Mouse (Mus musculus): Measurements from ENCODE around the gene Nat8f4. TPM values are rescaled to one million over a fixed set of nuclear protein-coding genes. Genes with fewer than 3 reads are reported as not detected.
A peak's percentile ranks its signal among the peaks of the same experiment; 100 is the strongest.
"Not testable (repeated sequence)": the region's sequence is repeated elsewhere in the genome, so short reads cannot be mapped to it uniquely, and the experiment has no call there.

Gene Nat8f4
- total RNA-seq, 2 experiments from 2014 or later, result 0.97 to 1.1 TPM

- DNase-seq, result not testable (repeated sequence)
Measured at GRCm38 (mm10) chr6:85898596-85899475, 5.8 kb downstream of the Nat8f4 start.

- DNase-seq, result peak in 1 of 2 experiments; percentile 39
Measured at GRCm38 (mm10) chr6:85895061-85895648, 9.5 kb downstream of the Nat8f4 start.

DNA sequence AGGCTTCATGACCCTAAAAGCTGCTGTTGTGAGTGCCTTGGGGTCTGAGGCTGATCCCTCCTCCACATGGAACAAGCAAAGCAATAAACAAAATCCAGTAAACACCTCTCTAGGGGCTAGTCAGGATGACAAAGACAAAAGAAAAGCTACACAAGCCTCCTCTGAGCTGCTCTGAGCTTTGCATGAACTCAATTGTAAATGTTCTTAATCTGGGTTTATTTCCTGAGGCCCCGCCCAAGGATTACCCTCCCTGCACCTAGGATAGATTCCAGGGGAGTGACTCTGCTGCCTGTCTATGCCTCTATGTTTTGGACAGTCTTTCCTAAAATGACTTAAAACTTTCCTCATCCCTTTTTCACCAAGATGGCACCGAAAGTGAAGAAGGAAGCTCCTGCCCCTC lies 15.7 kb downstream of the Nat8f4 start:
- no peak for DNase-seq

- DNase-seq, result no peak
Measured at GRCm38 (mm10) chr6:85884311-85884710, 20.4 kb downstream of the Nat8f4 start.

GRCm38 (mm10) chr6:85883246-85883645 lies 21.4 kb downstream of the Nat8f4 start:
- not testable (repeated sequence) for DNase-seq

GRCm38 (mm10) chr6:85869006-85869405 lies 35.7 kb downstream of the Nat8f4 start, which contains the start of gene Nat8f2:
TSS of gene Nat8f2 (minus strand) at chr6:85869158.
- not testable (repeated sequence) for DNase-seq

- no peak for DNase-seq
Measured at GRCm38 (mm10) chr6:85867726-85868690, 36.7 kb downstream of the Nat8f4 start.

DNA sequence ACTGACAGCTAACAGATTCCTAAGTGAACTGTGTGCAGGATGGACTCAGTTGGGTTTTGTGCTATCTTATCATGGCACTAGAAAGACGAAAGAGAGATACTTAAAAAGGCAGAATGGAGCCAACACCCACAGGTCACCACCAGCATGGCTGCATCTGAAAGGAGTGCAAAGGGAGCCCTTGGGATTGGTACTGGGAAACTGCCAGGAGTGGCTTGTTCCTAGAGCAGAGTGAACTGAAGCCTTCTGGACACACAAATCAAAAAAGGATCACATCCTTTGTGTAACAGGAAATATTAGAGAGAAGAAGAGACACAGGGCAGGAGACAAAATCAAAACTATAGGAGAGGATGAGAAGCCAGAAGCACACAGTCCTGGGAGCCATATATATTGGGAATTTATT lies 37.7 kb downstream of the Nat8f4 start:
- not testable (repeated sequence) for DNase-seq

DNA sequence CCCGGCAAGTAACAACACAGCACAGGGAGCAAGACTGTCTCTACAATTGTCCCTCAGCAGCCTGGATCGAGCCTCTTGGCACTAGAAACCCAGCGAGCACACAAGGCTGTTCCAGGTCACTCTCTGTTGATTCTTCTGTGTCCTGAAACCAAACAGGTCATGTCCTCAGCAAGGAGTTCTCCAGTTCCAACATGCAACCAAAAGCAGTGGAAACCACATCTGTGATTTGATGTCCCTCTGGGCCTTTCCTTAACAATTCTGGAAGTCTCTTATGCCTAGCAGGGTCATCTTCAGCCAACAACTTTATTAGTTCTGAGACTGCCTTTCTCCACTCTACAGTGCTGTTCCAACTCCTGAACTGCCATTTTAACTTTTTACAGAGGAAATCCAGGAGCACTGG lies 38.5 kb downstream of the Nat8f4 start:
- DNase-seq, result peak in 1 of 2 experiments; percentile 15

DNA sequence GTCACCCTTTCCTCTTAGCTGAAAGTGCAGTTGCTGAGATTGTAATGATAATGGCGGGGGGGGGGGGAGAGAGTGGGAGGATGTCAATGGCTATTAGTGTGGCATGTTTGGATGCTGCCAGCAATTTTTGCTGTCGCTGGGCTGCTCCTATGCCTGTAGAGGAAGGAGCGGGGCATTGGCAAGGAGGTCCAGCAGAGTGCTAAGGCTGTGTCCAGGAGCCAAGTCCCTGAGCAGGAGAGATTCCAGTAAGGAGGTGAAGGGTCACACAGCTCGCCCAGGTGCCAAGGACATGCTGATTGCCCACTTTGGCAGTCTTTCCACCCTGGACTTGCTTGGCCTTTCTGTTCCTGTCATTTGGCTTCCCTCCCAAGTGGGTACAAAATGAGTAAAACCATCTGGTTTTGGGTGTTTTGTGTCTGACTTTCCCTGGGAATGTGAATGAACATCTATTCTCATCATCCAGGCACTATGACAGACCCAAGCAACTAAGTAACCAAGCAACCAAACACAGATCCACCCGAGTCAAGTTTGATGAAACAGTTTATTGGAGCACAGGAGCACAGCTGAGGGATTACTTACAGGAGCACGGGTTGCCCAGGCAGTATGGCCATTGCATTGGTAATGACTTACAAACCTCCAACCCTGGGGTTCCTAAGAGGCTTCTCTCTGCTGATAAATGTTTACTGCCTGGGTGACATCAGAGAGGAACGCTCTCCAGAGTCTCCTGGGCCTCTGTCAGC lies 39.6 kb downstream of the Nat8f4 start:
- DNase-seq, result peak in 1 of 2 experiments; percentile 28

- no peak for DNase-seq
Measured at GRCm38 (mm10) chr6:85863840-85864239, 40.8 kb downstream of the Nat8f4 start.

- DNase-seq, result no peak
Measured at GRCm38 (mm10) chr6:85863136-85863535, 41.5 kb downstream of the Nat8f4 start.

GRCm38 (mm10) chr6:85862565-85862964 lies 42.1 kb downstream of the Nat8f4 start:
- DNase-seq, result peak; percentile 25 to 39

DNA sequence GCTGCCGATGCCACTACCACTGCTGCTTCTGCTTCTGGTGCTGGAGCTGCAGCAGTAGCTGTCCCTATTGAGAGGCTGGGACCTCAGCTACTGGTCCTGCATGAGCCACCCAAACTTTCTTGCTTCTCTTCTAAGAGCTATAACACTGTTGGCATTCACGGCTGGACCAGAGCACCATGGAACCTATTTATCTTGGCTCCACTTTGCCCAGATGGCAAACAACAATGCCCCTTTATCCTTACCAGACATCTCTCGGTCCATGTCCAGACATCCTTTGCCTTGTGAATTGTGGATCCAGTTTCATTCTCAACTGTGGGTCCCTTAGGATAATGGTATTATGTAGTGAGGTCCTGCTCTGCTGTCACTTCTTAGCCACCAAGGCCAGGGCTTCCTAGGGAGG lies 43.4 kb downstream of the Nat8f4 start:
- DNase-seq, result no peak

GRCm38 (mm10) chr6:85856194-85856678 lies 48.4 kb downstream of the Nat8f4 start:
- peak; percentile 59 to 80 for DNase-seq

DNA sequence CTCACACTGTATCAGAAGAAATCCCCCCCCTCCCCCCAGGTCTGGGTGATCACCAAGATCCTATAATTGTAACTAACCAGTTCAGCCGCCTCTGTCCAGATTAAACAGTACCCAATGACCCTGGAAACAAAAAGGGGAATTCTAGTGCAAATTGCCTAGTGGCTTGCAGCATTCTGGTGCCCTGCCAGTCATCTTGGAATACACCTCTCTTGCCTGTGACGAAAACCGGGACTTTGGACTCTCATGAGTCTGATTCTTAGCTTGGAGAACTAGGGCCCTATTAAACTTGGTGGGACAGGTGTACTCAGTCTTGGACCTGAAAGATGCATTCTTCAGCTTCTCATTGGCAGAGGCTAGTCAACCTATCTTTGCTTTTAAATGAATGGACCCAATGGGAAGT lies 51.2 kb downstream of the Nat8f4 start:
- DNase-seq, result no peak

GRCm38 (mm10) chr6:85851062-85851773 lies 53.5 kb downstream of the Nat8f4 start:
- no peak for DNase-seq

- no peak for DNase-seq
Measured at GRCm38 (mm10) chr6:85849240-85849639, 55.4 kb downstream of the Nat8f4 start.
